Mouse (Mus musculus) embryonic facial prominence, embryonic 14.5 days (tissue): ENCODE measurements around the gene Tmem119. TPM values are rescaled to one million over a fixed set of nuclear protein-coding genes. Genes with fewer than 3 reads are reported as not detected.
"Not testable (repeated sequence)": the region's sequence is repeated elsewhere in the genome, so short reads cannot be mapped to it uniquely, and the experiment has no call there.

Experiments
- ATAC-seq: fragments of 200-750 bp; cut with Nextera tagmentation; 2 replicates; pipeline ENCODE4 v1.8.0; 2017; ENCODE audit warnings: low read depth, moderate number of reproducible peaks, moderate TSS enrichment
- DNase-seq: peaks from one replicate; pipeline ENCODE4 v3.0.0-alpha.2; 2015; ENCODE audit warnings: low spot score
- H3K27ac ChIP-seq: fragments of 300-500 bp; sonication (generic); replicated peaks from 2 replicates; pipeline ENCODE4 v1.5.1; 2014; ENCODE audit warnings: low read depth, mild to moderate bottlenecking, low read length, moderate library complexity
- H3K27me3 ChIP-seq: fragments of 300-500 bp; sonication (generic); replicated peaks from 2 replicates; pipeline ENCODE4 v1.6.1; 2014; ENCODE audit warnings: low read length; ENCODE audit not compliant: control insufficient read depth, insufficient read depth
- H3K36me3 ChIP-seq: fragments of 300-500 bp; sonication (generic); 2 replicates; pipeline ENCODE4 v1.6.1; 2014; ENCODE audit warnings: low read length, mixed read lengths; ENCODE audit not compliant: control insufficient read depth, insufficient read depth
- H3K4me1 ChIP-seq: fragments of 300-500 bp; sonication (generic); 2 replicates; pipeline ENCODE4 v1.6.1; 2014; ENCODE audit warnings: antibody characterized with exemption, low read length; ENCODE audit not compliant: control insufficient read depth, insufficient read depth
- H3K4me2 ChIP-seq: fragments of 300-500 bp; sonication (generic); 2 replicates; pipeline ENCODE4 v1.6.1; 2014; ENCODE audit warnings: low read depth, mild to moderate bottlenecking, low read length, moderate library complexity, mixed read lengths
- H3K4me3 ChIP-seq: fragments of 300-500 bp; sonication (generic); 2 replicates; pipeline ENCODE4 v1.5.1; 2014; ENCODE audit warnings: low read depth, mild to moderate bottlenecking, low read length
- H3K9ac ChIP-seq: fragments of 300-500 bp; sonication (generic); 2 replicates; pipeline ENCODE4 v1.6.1; 2014; ENCODE audit warnings: low read depth, mild to moderate bottlenecking, low read length, moderate library complexity, mixed read lengths
- H3K9me3 ChIP-seq: fragments of 300-500 bp; sonication (generic); 2 replicates; pipeline ENCODE4 v1.6.1; 2016; ENCODE audit warnings: low read length; ENCODE audit not compliant: control insufficient read depth
- WGBS: fragments of 180-500 bp; shearing (Covaris S2); extraction: QIAGEN DNeasy Blood & Tissue Kit; methylation state at CpG from one replicate; pipeline ENCODE4 v1.1.7; 2014; 5-methylcytosine and 5-hydroxymethylcytosine counted together
- polyA plus RNA-seq: library from polyadenylated mRNA; unstranded; fragments of >200 nt; fragmentation: Nextera tagmentation; extraction: Ambion mirVana; gene quantifications from 2 replicates; pipeline ENCODE4 v1.2.1, GENCODE M21; 2014

Gene Tmem119
- polyA plus RNA-seq, 1 experiment from 2014 or later = 109 TPM

- 60% methylated on average over 7 of the region's 7 CpGs for WGBS
- ATAC-seq (no peak), DNase-seq (no peak)
- H3K4me1 ChIP-seq = peaks cover 12% of the 10 kb centered on the region; the same call in 1 of the 2 replicates
- H3K9me3 ChIP-seq = no peaks in the 10 kb centered on the region
- no peaks in the 10 kb centered on the region for H3K27me3 ChIP-seq
- H3K9ac ChIP-seq = no peak overlapping the region
- no peak overlapping the region for H3K4me2 ChIP-seq
- no peak overlapping the region for H3K4me3 ChIP-seq
- 0 out of 2 replicates have a peak overlapping the region, but pooled peaks have one; percentile 8 for H3K27ac ChIP-seq
- peaks cover 14% of the 10 kb centered on the region for H3K36me3 ChIP-seq
These were observed 19.1 kb downstream of the Tmem119 start for GRCm38 (mm10) chr5:113781254-113781653.

- no peak for ATAC-seq
- H3K9me3 ChIP-seq = no peaks in the 10 kb centered on the region
- no peak for DNase-seq
- no peak overlapping the region for H3K9ac ChIP-seq
- WGBS = 85% methylated on average over 5 of the region's 5 CpGs
- H3K4me1 ChIP-seq = peaks cover 12% of the 10 kb centered on the region; the same call in 1 of the 2 replicates
- no peak overlapping the region for H3K4me3 ChIP-seq
- H3K27me3 ChIP-seq = no peaks in the 10 kb centered on the region
- no peak overlapping the region for H3K4me2 ChIP-seq
- H3K27ac ChIP-seq = 0 out of 2 replicates have a peak overlapping the region, but pooled peaks have one; percentile 8
- H3K36me3 ChIP-seq = peaks cover 19% of the 10 kb centered on the region
These were observed 19.6 kb downstream of the Tmem119 start for GRCm38 (mm10) chr5:113780763-113781162.

- Histone ChIP-seq H3K4me2 (no peak overlapping the region), H3K27ac (no peak overlapping the region), H3K9ac (no peak overlapping the region), H3K27me3 (no peaks in the 10 kb centered on the region), H3K9me3 (no peaks in the 10 kb centered on the region), H3K4me3 (no peak overlapping the region), H3K36me3 (peaks cover 25% of the 10 kb centered on the region), H3K4me1 (peaks cover 12% of the 10 kb centered on the region; the same call in 1 of the 2 replicates)
- DNase-seq (no peak), ATAC-seq (peak; percentile 23; the same call in 1 of the 2 replicates)
- WGBS = 91% methylated on average over 3 of the region's 3 CpGs
These were observed 20.1 kb downstream of the Tmem119 start for GRCm38 (mm10) chr5:113780082-113780752.

GRCm38 (mm10) chr5:113779569-113779968 is 20.7 kb downstream of the Tmem119 start:
- no peak for ATAC-seq
- Histone ChIP-seq H3K36me3 (peaks cover 31% of the 10 kb centered on the region), H3K9ac (no peak overlapping the region), H3K27ac (no peak overlapping the region), H3K9me3 (no peaks in the 10 kb centered on the region), H3K27me3 (no peaks in the 10 kb centered on the region), H3K4me2 (no peak overlapping the region), H3K4me3 (no peak overlapping the region), H3K4me1 (peaks cover 12% of the 10 kb centered on the region; the same call in 1 of the 2 replicates)
- 76% methylated on average over 5 of the region's 5 CpGs for WGBS
- no peak for DNase-seq

GRCm38 (mm10) chr5:113777728-113778127 is 22.6 kb downstream of the Tmem119 start:
- not testable (repeated sequence) for H3K4me2 ChIP-seq, H3K4me3 ChIP-seq, ATAC-seq, H3K9me3 ChIP-seq, H3K9ac ChIP-seq, DNase-seq, H3K27ac ChIP-seq, H3K4me1 ChIP-seq, H3K27me3 ChIP-seq
- peaks cover 35% of the 10 kb centered on the region for H3K36me3 ChIP-seq
- 93% methylated on average over 8 of the region's 8 CpGs for WGBS

- 91% methylated on average over 8 of the region's 8 CpGs for WGBS
These were observed 23.5 kb downstream of the Tmem119 start for GRCm38 (mm10) chr5:113776896-113777226.

GRCm38 (mm10) chr5:113776128-113776895 is 24.0 kb downstream of the Tmem119 start:
- DNase-seq = no peak
- WGBS = 92% methylated on average over 15 of the region's 15 CpGs

More at GRCm38 (mm10) chr5:113776896-113777226, 23.5 kb downstream of the Tmem119 start:
- no peak overlapping the region for H3K9ac ChIP-seq
- no peak overlapping the region for H3K27ac ChIP-seq
- H3K4me2 ChIP-seq = no peak overlapping the region
- no peaks in the 10 kb centered on the region for H3K4me1 ChIP-seq
- no peak for ATAC-seq
- H3K27me3 ChIP-seq = no peaks in the 10 kb centered on the region
- H3K9me3 ChIP-seq = no peaks in the 10 kb centered on the region
- H3K36me3 ChIP-seq = peaks cover 35% of the 10 kb centered on the region
- H3K4me3 ChIP-seq = no peak overlapping the region
- no peak for DNase-seq

GRCm38 (mm10) chr5:113775585-113775984 is 24.7 kb downstream of the Tmem119 start:
- Histone ChIP-seq H3K4me1 (peaks cover under 1% of the 10 kb centered on the region), H3K27me3 (no peaks in the 10 kb centered on the region), H3K27ac (no peak overlapping the region), H3K4me2 (no peak overlapping the region), H3K9me3 (no peaks in the 10 kb centered on the region), H3K36me3 (peaks cover 35% of the 10 kb centered on the region), H3K9ac (no peak overlapping the region), H3K4me3 (no peak overlapping the region)
- 87% methylated on average over 10 of the region's 10 CpGs for WGBS
- no peak for DNase-seq
- ATAC-seq = no peak

More at GRCm38 (mm10) chr5:113776128-113776895, 24.0 kb downstream of the Tmem119 start:
- H3K27ac ChIP-seq = no peak overlapping the region
- peaks cover 35% of the 10 kb centered on the region for H3K36me3 ChIP-seq
- no peak for ATAC-seq
- H3K4me1 ChIP-seq = no peaks in the 10 kb centered on the region
- no peaks in the 10 kb centered on the region for H3K27me3 ChIP-seq
- no peak overlapping the region for H3K4me2 ChIP-seq
- H3K4me3 ChIP-seq = no peak overlapping the region
- H3K9ac ChIP-seq = no peak overlapping the region
- H3K9me3 ChIP-seq = no peaks in the 10 kb centered on the region
